Mouse (Mus musculus) urinary bladder, postnatal 14 days (tissue): ENCODE results near the gene Oaz3.

Experiments used
- DNase-seq: peaks from one replicate; pipeline ENCODE4 v3.0.0; 2021; ENCODE audit warnings: low spot score

Gene Oaz3

GRCm38 (mm10) chr3:94387391-94387790 is 56.3 kb downstream of the Oaz3 start:
- DNase-seq, result no peak

DNA sequence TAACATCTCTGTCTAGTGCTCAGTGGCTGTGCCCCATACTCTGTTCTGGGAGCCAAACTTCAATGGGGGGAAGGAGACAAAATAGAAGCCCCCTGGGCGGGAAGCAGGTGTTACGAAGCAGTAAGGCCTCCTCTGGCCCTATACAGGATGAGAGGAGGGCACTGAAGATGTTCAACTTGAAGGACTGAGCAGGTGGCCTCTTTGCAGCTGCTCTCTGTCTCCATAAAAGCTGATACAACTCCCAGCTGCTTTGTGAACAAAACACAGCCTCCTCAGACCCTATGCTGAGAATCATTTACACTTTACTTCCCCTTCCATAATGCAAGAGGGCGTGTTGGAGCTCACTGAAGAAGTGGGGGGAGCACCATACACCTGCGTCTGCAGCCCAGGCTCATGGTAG is 57.0 kb downstream of the Oaz3 start:
- DNase-seq, result no peak

DNA sequence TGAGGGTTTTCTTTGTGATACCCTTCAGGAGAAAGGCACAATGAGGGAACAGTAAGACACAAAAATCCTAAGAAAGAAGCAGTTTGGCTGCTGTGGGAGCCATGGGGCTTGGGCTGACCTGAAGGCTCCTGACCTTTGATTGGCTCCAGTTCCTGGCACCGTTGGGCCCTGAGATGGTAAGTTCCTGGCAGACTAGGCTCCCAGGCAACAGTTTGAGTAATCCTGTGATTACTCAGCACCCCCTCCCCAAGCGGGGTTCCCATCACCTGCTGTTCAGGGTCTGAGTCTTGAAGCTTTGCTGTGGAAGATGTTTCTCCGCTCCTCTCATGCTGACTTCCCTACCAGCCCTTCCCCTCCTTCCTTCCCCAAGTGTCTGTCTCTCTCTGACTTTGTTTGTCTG is 60.2 kb downstream of the Oaz3 start:
- no peak for DNase-seq
